Mouse (Mus musculus) hindbrain, embryonic 11.5 days (tissue): ENCODE measurements at regions not wholly inside any gene's neighbourhood (a gene's known extent, or its start where the extent isn't known, plus 50 kb on each side); places are given as distances from the start of the nearest gene placed in this dataset.
A peak's percentile ranks its signal among the peaks of the same experiment; 100 is the strongest.

Experiments
- ATAC-seq: fragments of 200-750 bp; cut with Nextera tagmentation; 2 replicates; pipeline ENCODE4 v1.8.0; 2017; ENCODE audit warnings: mild to moderate bottlenecking, moderate TSS enrichment, moderate library complexity; ENCODE audit not compliant: low FRiP score
- DNase-seq: peaks from one replicate; pipeline ENCODE4 v3.0.0-alpha.2; 2015; ENCODE audit warnings: low spot score
- H3K27ac ChIP-seq: fragments of 300-500 bp; sonication (generic); 2 replicates; pipeline ENCODE4 v1.5.1; 2014; ENCODE audit warnings: mild to moderate bottlenecking, low read depth, low read length
- H3K27me3 ChIP-seq: fragments of 300-500 bp; sonication (generic); 2 replicates; pipeline ENCODE4 v1.6.1; 2014; ENCODE audit warnings: mild to moderate bottlenecking, low read length, moderate library complexity, mixed read lengths; ENCODE audit not compliant: control insufficient read depth, insufficient read depth
- H3K36me3 ChIP-seq: fragments of 300-500 bp; sonication (generic); 2 replicates; pipeline ENCODE4 v1.6.1; 2014; ENCODE audit warnings: mild to moderate bottlenecking, low read length, moderate library complexity, mixed read lengths; ENCODE audit not compliant: control insufficient read depth, insufficient read depth
- H3K4me1 ChIP-seq: fragments of 300-500 bp; sonication (generic); replicated peaks from 2 replicates; pipeline ENCODE4 v1.6.1; 2014; ENCODE audit warnings: low read length, mixed read lengths; ENCODE audit not compliant: control insufficient read depth, insufficient read depth
- H3K4me2 ChIP-seq: fragments of 300-500 bp; sonication (generic); replicated peaks from 2 replicates; pipeline ENCODE4 v1.6.1; 2014; ENCODE audit warnings: mild to moderate bottlenecking, low read depth, low read length
- H3K4me3 ChIP-seq: fragments of 300-500 bp; sonication (generic); 2 replicates; pipeline ENCODE4 v1.5.1; 2014; ENCODE audit warnings: low read depth, low read length
- H3K9ac ChIP-seq: fragments of 300-500 bp; sonication (generic); 2 replicates; pipeline ENCODE4 v1.6.1; 2014; ENCODE audit warnings: low read depth, low read length
- H3K9me3 ChIP-seq: fragments of 300-500 bp; sonication (generic); 2 replicates; pipeline ENCODE4 v1.6.1; 2016; ENCODE audit warnings: low read length; ENCODE audit not compliant: control insufficient read depth
- WGBS: fragments of 180-500 bp; shearing (Covaris S2); extraction: QIAGEN DNeasy Blood & Tissue Kit; methylation state at CpG from one replicate; pipeline ENCODE4 v1.1.7; 2014; 5-methylcytosine and 5-hydroxymethylcytosine counted together

DNA sequence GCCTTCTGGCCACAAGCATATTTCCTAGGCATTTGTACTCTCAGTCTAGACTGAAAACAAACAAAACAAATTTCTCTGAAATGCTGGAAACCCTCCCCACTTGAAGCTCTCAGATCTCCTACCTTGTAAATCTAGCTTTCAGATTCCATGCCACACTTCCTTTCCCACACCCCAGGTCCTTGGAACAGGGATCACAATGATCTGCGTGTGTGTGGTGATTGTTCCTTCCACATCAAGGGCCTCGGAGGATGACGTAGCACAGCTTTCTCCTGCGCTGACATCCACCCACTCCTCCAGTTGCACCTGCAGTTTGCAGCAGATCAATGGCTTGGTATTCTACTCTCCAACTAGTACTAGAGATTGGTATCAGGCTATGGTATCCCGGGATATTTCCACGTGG, 120.7 kb upstream of the Cdkn2b start:
- Histone ChIP-seq H3K4me3 (no peak overlapping the region), H3K36me3 (no peaks in the 10 kb centered on the region), H3K9me3 (no peaks in the 10 kb centered on the region), H3K4me1 (no peaks in the 10 kb centered on the region), H3K4me2 (no peak overlapping the region), H3K27ac (no peak overlapping the region), H3K27me3 (no peaks in the 10 kb centered on the region), H3K9ac (no peak overlapping the region)
- DNase-seq (no peak), ATAC-seq (no peak)
- WGBS, result 84% methylated on average over 6 of the region's 6 CpGs

DNA sequence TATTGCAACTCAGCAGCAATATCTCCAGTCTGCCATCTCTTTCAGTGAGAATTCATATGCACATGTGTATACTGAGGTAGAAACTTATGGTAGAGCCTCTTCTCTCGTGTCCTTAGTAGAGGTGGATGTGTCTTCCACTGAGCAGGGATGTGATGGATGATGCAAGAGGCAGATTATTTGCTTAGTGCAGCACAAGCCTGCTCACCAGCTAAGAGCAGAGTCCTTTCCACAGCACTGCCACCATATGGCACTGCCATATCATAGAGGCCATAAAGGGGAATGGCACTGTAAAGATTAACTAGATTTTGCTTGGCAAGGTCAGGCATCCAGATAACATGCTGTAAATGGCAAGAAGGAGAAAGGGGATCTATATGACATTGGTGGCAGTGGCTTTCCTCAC, 117.6 kb upstream of the Cdkn2b start:
- Histone ChIP-seq H3K4me2 (no peak overlapping the region), H3K4me1 (no peaks in the 10 kb centered on the region), H3K9me3 (no peaks in the 10 kb centered on the region), H3K27ac (no peak overlapping the region), H3K4me3 (no peak overlapping the region), H3K27me3 (no peaks in the 10 kb centered on the region), H3K36me3 (no peaks in the 10 kb centered on the region), H3K9ac (no peak overlapping the region)
- WGBS, result 88% methylated on average over 1 of the region's 1 CpGs
- no peak for DNase-seq
- no peak for ATAC-seq

DNA sequence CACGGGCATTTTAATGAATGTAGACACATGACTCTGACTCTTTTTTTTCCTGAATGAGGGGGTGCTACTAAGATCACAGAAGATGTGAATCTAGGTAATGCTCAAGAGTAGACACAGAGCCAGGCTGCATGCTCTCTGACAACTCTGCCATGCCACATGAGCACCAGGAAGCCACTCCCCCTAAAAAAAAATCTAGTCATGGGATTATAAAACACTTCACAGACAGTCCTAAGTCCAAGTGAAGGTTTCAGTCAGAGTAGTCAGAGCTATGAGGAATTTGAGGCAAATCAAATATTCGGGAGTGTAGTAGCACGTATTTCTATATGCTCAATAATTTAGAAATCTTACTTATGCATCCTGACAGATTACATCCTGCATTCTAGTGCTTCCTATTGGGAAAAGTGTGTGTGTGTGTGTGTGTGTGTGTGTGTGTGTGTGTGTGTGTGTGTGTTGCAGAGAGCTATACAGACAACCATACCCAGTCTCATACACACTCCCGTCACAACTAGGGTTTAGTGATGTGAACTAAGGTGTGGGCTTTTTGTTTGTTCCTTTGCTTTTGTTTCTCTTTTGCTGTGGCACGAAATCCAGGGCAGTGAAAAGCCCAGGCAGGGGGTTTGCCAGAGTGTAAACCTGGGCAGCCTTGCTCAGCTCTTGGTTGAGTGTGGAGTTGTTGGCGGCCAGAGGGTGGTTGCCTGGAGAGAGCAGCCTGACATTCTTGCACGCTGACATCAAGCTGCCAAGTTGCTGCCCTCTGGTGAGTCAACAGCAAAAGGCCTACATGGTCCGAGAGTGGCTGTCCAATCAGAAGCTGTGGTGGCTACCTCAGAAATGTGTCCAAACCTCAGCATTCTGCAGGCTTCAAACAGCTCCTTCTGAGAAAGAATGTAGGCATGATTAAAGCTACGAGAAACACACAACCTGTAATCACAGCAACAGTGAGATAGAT, 116.8 kb upstream of the Cdkn2b start:
- DNase-seq (peak; percentile 17), ATAC-seq (no peak)
- Histone ChIP-seq H3K9me3 (no peaks in the 10 kb centered on the region), H3K4me3 (no peak overlapping the region), H3K36me3 (no peaks in the 10 kb centered on the region), H3K4me1 (no peaks in the 10 kb centered on the region), H3K9ac (no peak overlapping the region), H3K27me3 (no peaks in the 10 kb centered on the region), H3K4me2 (no peak overlapping the region), H3K27ac (no peak overlapping the region)
- WGBS, result 60% methylated on average over 9 of the region's 9 CpGs

DNA sequence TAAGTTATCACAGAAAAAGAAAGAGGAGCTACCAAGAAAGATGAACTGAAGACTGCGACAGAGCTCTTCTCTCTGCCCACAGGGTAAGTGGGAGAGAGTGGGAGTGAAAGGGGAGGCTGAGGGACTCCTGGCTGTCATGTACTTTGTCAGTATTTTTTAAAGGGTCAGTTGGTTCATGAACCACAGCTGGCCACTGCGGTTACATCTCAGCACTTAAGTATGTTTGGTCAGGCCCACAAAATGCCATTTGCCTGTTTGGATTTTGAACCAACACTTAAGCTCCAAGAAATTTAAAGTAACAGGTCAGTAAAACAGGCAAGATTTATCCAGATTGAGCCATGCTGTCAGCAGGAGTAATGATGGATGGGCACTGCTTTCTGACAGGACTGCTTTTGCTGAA, 115.1 kb upstream of the Cdkn2b start:
- H3K9ac ChIP-seq, result no peak overlapping the region
- H3K4me3 ChIP-seq, result no peak overlapping the region
- no peak overlapping the region for H3K4me2 ChIP-seq
- no peak overlapping the region for H3K27ac ChIP-seq
- 68% methylated on average over 2 of the region's 2 CpGs for WGBS
- DNase-seq (no peak), ATAC-seq (no peak)
- no peaks in the 10 kb centered on the region for H3K27me3 ChIP-seq
- no peaks in the 10 kb centered on the region for H3K4me1 ChIP-seq
- H3K36me3 ChIP-seq, result no peaks in the 10 kb centered on the region
- H3K9me3 ChIP-seq, result no peaks in the 10 kb centered on the region

DNA sequence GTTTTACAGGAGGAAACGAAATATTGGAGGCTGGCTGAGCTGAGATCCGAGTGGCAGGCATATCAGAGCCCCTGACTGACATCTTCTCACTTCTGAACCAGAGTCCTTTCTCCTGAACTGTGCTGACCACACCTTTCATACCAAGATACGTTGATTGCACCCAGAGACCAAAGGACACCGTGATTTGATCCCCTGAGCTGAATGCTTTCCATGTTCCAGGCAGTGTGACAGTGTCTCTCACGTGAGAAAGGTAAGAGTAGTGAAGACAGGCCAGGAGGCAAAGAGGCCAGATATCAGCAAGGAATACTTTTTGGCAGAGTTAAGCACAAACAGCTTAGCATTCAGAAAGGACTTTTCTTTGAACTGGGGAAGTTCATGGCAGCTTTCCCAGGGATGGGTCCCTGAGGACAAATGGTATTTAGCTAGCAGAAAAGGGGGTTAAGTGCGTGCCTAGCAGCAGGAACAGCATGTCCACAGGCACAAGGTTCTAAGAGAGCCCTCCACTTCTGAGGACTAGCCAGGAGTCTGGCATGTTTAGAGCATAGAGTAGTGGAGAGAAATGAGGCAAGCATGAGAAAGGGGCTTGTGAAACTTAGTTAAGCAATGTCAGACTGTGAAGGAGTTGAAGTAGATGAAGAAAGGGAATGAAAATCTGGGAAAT, 111.0 kb upstream of the Cdkn2b start:
- Histone ChIP-seq H3K9me3 (no peaks in the 10 kb centered on the region), H3K27ac (no peak overlapping the region), H3K27me3 (no peaks in the 10 kb centered on the region), H3K36me3 (no peaks in the 10 kb centered on the region), H3K4me3 (no peak overlapping the region), H3K4me1 (no peaks in the 10 kb centered on the region), H3K9ac (no peak overlapping the region), H3K4me2 (no peak overlapping the region)
- 67% methylated on average over 6 of the region's 6 CpGs for WGBS
- ATAC-seq (no peak), DNase-seq (no peak)

DNA sequence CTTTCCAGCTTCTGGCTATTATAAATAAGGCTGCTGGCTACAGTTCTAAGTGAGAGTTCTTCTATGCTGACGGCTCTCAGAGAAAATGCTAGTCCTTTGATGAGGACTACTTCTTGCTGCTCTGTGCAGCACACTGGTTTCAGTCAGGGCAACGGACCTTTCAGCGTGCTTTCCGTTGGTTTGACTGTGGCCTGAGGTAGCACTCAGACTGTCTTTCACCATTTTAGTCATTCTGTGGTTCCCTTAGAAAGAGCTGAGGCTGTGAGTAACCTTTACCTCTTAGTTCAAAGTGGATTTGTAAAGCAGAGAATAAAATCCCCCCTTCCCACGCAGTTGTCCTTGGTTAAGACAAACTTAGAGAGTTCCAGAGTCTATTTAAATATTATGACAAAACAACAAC, 110.0 kb upstream of the Cdkn2b start:
- Histone ChIP-seq H3K36me3 (no peaks in the 10 kb centered on the region), H3K9me3 (no peaks in the 10 kb centered on the region), H3K9ac (no peak overlapping the region), H3K27me3 (no peaks in the 10 kb centered on the region), H3K4me3 (no peak overlapping the region), H3K27ac (no peak overlapping the region), H3K4me1 (no peaks in the 10 kb centered on the region), H3K4me2 (no peak overlapping the region)
- DNase-seq (no peak), ATAC-seq (no peak)
- WGBS, result 92% methylated on average over 5 of the region's 5 CpGs

DNA sequence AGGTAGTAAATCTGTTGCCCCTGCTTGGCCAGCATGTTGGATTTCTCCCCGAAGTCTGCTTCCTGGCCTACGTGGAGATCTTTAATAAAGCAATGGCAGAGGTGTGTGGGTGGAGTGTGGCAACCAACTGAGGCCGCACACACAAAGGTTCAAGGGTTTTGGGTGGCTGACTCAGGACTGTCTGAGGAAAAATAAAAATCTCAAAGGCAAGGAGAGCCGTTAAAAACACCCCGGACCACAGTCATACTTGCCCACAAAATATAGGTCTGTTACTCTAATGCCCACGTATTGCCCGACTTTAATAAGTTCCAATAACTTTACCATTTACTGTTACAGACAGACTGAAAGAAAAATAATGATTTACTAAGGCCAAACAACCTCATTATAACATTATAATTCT, 108.7 kb upstream of the Cdkn2b start:
- Histone ChIP-seq H3K9me3 (no peaks in the 10 kb centered on the region), H3K27ac (no peak overlapping the region), H3K36me3 (no peaks in the 10 kb centered on the region), H3K27me3 (no peaks in the 10 kb centered on the region), H3K4me2 (no peak overlapping the region), H3K4me1 (no peaks in the 10 kb centered on the region), H3K9ac (no peak overlapping the region), H3K4me3 (no peak overlapping the region)
- no peak for DNase-seq
- 89% methylated on average over 7 of the region's 7 CpGs for WGBS
- ATAC-seq, result no peak

DNA sequence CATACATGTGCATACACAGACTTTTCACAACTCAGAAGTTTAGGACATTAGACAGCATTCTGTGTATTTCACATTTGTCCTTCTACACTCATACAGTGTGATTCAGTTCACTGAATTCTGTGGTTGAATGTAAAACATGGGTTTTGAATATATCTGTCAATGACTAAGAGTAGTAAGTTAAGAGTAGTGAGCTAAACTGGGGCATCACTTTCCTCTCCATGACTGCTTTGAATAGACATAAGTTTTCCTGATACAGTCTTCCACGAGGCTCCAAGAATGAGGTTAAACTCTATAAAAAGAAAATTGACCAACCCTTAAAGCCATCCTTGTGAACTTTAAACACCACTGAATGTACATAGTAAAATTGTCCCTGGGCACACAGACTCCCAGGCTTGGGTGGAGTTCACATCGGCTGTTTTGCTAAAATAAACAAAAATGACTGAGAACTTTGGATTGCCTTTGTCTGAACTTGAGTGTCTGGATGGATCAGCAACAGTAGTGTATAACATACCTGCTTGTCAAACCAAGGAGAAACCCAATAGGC, 94.9 kb upstream of the Cdkn2b start:
- Histone ChIP-seq H3K36me3 (no peaks in the 10 kb centered on the region), H3K27me3 (no peaks in the 10 kb centered on the region), H3K4me1 (no peaks in the 10 kb centered on the region), H3K9me3 (no peaks in the 10 kb centered on the region), H3K9ac (no peak overlapping the region), H3K4me3 (no peak overlapping the region), H3K27ac (no peak overlapping the region), H3K4me2 (no peak overlapping the region)
- ATAC-seq (no peak), DNase-seq (no peak)
- WGBS, result 83% methylated on average over 2 of the region's 2 CpGs

DNA sequence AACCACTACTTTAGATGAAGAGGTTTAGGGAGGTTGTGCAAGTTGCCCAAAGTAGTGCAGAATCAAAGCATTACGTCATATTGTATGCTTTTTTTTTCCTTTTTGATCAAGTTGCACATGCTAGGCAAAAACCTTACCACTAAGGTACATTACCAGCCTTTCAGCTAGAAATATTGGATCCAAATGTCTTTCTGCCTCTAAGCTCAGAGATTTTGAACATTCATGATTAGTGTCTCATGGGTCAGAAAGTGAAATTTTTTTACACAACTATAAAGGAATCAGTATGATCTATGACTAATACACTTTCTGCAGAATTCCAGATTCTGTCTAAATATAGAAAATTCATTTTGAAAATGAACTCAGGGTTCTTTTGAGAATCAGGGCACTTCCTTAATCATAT, 92.3 kb upstream of the Cdkn2b start:
- Histone ChIP-seq H3K9ac (no peak overlapping the region), H3K27ac (no peak overlapping the region), H3K4me2 (no peak overlapping the region), H3K36me3 (no peaks in the 10 kb centered on the region), H3K4me3 (no peak overlapping the region), H3K9me3 (no peaks in the 10 kb centered on the region), H3K27me3 (no peaks in the 10 kb centered on the region), H3K4me1 (no peaks in the 10 kb centered on the region)
- no peak for DNase-seq
- ATAC-seq, result no peak
- WGBS, result 81% methylated on average over 1 of the region's 1 CpGs
